Mouse (Mus musculus): ENCODE measurements around the gene Unc5c. TPM values are rescaled to one million over a fixed set of nuclear protein-coding genes. Genes with fewer than 3 reads are reported as not detected.

Gene Unc5c
- polyA plus RNA-seq, 1 experiment from 2014 or later, result 15.6 TPM

- Histone ChIP-seq H3K4me1 (replicated peaks; ENCODE audit: insufficient read depth, low read length) (no peaks in the 10 kb centered on the region), H3K4me3 (replicated peaks; ENCODE audit: low read depth, low read length) (no peak overlapping the region), H3K36me3 (ENCODE audit: insufficient read depth, low read length) (no peaks in the 10 kb centered on the region), H3K4me2 (ENCODE audit: low read length) (no peak overlapping the region), H3K9me3 (replicated peaks; ENCODE audit: low read length) (no peaks in the 10 kb centered on the region), H3K9ac (ENCODE audit: low read depth, low read length) (no peak overlapping the region), H3K27me3 (ENCODE audit: insufficient read depth, low read length) (no peaks in the 10 kb centered on the region), H3K27ac (no peak overlapping the region)
- ATAC-seq (replicated peaks; ENCODE audit: low FRiP score, low read depth), result no peak
- 91% methylated on average over 1 of the region's 1 CpGs for WGBS
- no peak for TF ChIP-seq CTCF (IDR thresholded peaks at IDR 0.05; ENCODE audit: low read depth)
- DNase-seq (ENCODE audit: low spot score), result no peak
These were observed 384.2 kb downstream of the Unc5c start for GRCm38 (mm10) chr3:141849206-141849605.

- 74% methylated on average over 7 of the region's 7 CpGs for WGBS
These were observed 385.1 kb downstream of the Unc5c start for GRCm38 (mm10) chr3:141850141-141850540.

GRCm38 (mm10) chr3:141854339-141854738 lies 389.3 kb downstream of the Unc5c start:
- no peaks in the 10 kb centered on the region for H3K4me1 ChIP-seq (replicated peaks; ENCODE audit: insufficient read depth, low read length)
- TF ChIP-seq CTCF (IDR thresholded peaks at IDR 0.05; ENCODE audit: low read depth), result no peak
- no peak overlapping the region for H3K27ac ChIP-seq
- no peak overlapping the region for H3K9ac ChIP-seq (ENCODE audit: low read depth, low read length)
- WGBS, result 75% methylated on average over 4 of the region's 4 CpGs
- no peak for ATAC-seq (replicated peaks; ENCODE audit: low FRiP score, low read depth)
- H3K4me3 ChIP-seq (replicated peaks; ENCODE audit: low read depth, low read length), result no peak overlapping the region
- H3K4me2 ChIP-seq (ENCODE audit: low read length), result no peak overlapping the region
- no peak for DNase-seq (ENCODE audit: low spot score)
- no peaks in the 10 kb centered on the region for H3K9me3 ChIP-seq (replicated peaks; ENCODE audit: low read length)
- H3K36me3 ChIP-seq (ENCODE audit: insufficient read depth, low read length), result no peaks in the 10 kb centered on the region
- H3K27me3 ChIP-seq (ENCODE audit: insufficient read depth, low read length), result no peaks in the 10 kb centered on the region

More at GRCm38 (mm10) chr3:141850141-141850540, 385.1 kb downstream of the Unc5c start:
- H3K4me1 ChIP-seq (replicated peaks; ENCODE audit: insufficient read depth, low read length), result no peaks in the 10 kb centered on the region
- no peaks in the 10 kb centered on the region for H3K36me3 ChIP-seq (ENCODE audit: insufficient read depth, low read length)
- no peak for DNase-seq (ENCODE audit: low spot score)
- H3K27me3 ChIP-seq (ENCODE audit: insufficient read depth, low read length), result no peaks in the 10 kb centered on the region
- no peaks in the 10 kb centered on the region for H3K9me3 ChIP-seq (replicated peaks; ENCODE audit: low read length)
- no peak overlapping the region for H3K9ac ChIP-seq (ENCODE audit: low read depth, low read length)
- no peak for ATAC-seq (replicated peaks; ENCODE audit: low FRiP score, low read depth)
- no peak overlapping the region for H3K27ac ChIP-seq
- no peak overlapping the region for H3K4me2 ChIP-seq (ENCODE audit: low read length)
- H3K4me3 ChIP-seq (replicated peaks; ENCODE audit: low read depth, low read length), result no peak overlapping the region
- no peak for TF ChIP-seq CTCF (IDR thresholded peaks at IDR 0.05; ENCODE audit: low read depth)

GRCm38 (mm10) chr3:141857123-141857522 lies 392.1 kb downstream of the Unc5c start:
- Histone ChIP-seq H3K4me3 (replicated peaks; ENCODE audit: low read depth, low read length) (no peak overlapping the region), H3K27me3 (ENCODE audit: insufficient read depth, low read length) (no peaks in the 10 kb centered on the region), H3K9ac (ENCODE audit: low read depth, low read length) (no peak overlapping the region), H3K9me3 (replicated peaks; ENCODE audit: low read length) (no peaks in the 10 kb centered on the region), H3K27ac (no peak overlapping the region), H3K4me1 (replicated peaks; ENCODE audit: insufficient read depth, low read length) (no peaks in the 10 kb centered on the region), H3K36me3 (ENCODE audit: insufficient read depth, low read length) (no peaks in the 10 kb centered on the region), H3K4me2 (ENCODE audit: low read length) (no peak overlapping the region)
- 82% methylated on average over 8 of the region's 8 CpGs for WGBS
- DNase-seq (ENCODE audit: low spot score) (no peak), ATAC-seq (replicated peaks; ENCODE audit: low FRiP score, low read depth) (no peak)
- TF ChIP-seq CTCF (IDR thresholded peaks at IDR 0.05; ENCODE audit: low read depth), result no peak

GRCm38 (mm10) chr3:141862816-141863461 lies 397.9 kb downstream of the Unc5c start:
- WGBS, result 23% methylated on average over 13 of the region's 13 CpGs
- ATAC-seq (replicated peaks; ENCODE audit: low FRiP score, low read depth) (peak; percentile 80), DNase-seq (ENCODE audit: low spot score) (peak; percentile 88)
- no peaks in the 10 kb centered on the region for H3K36me3 ChIP-seq (ENCODE audit: insufficient read depth, low read length)
- no peaks in the 10 kb centered on the region for H3K4me1 ChIP-seq (replicated peaks; ENCODE audit: insufficient read depth, low read length)
- no peaks in the 10 kb centered on the region for H3K9me3 ChIP-seq (replicated peaks; ENCODE audit: low read length)
- no peak overlapping the region for H3K4me3 ChIP-seq (replicated peaks; ENCODE audit: low read depth, low read length)
- H3K27me3 ChIP-seq (ENCODE audit: insufficient read depth, low read length), result no peaks in the 10 kb centered on the region
- no peak overlapping the region for H3K27ac ChIP-seq
- no peak overlapping the region for H3K4me2 ChIP-seq (ENCODE audit: low read length)
- peak; percentile 93 for TF ChIP-seq CTCF (IDR thresholded peaks at IDR 0.05; ENCODE audit: low read depth)
- no peak overlapping the region for H3K9ac ChIP-seq (ENCODE audit: low read depth, low read length)

- H3K27ac ChIP-seq, result no peak overlapping the region
These were observed 406.8 kb downstream of the Unc5c start for GRCm38 (mm10) chr3:141871805-141872204.

More at GRCm38 (mm10) chr3:141871805-141872204, 406.8 kb downstream of the Unc5c start:
- TF ChIP-seq CTCF (IDR thresholded peaks at IDR 0.05; ENCODE audit: low read depth), result no peak
- no peaks in the 10 kb centered on the region for H3K4me1 ChIP-seq (replicated peaks; ENCODE audit: insufficient read depth, low read length)
- ATAC-seq (replicated peaks; ENCODE audit: low FRiP score, low read depth) (no peak), DNase-seq (ENCODE audit: low spot score) (no peak)
- no peak overlapping the region for H3K4me2 ChIP-seq (ENCODE audit: low read length)
- WGBS, result 68% methylated on average over 3 of the region's 3 CpGs
- H3K36me3 ChIP-seq (ENCODE audit: insufficient read depth, low read length), result no peaks in the 10 kb centered on the region
- no peak overlapping the region for H3K4me3 ChIP-seq (replicated peaks; ENCODE audit: low read depth, low read length)
- H3K27me3 ChIP-seq (ENCODE audit: insufficient read depth, low read length), result no peaks in the 10 kb centered on the region
- H3K9me3 ChIP-seq (replicated peaks; ENCODE audit: low read length), result no peaks in the 10 kb centered on the region
- no peak overlapping the region for H3K9ac ChIP-seq (ENCODE audit: low read depth, low read length)
